Mouse (Mus musculus): Measurements from ENCODE around the gene Coa5. TPM values are rescaled to one million over a fixed set of nuclear protein-coding genes. Genes with fewer than 3 reads are reported as not detected.

Gene Coa5
- total RNA-seq (2021): 10 to 100 TPM; 44.9 to 45.1 TPM
- long read RNA-seq, experiment 1, transcript Coa5-201 (3 exons, 3,863 nt): major isoform, 47 of 54 reads
- long read RNA-seq, experiment 1, partial matches to known transcripts: 0 of 54 reads
- long read RNA-seq, experiment 1, other reads (novel, unspliced or antisense): 7 of 54 reads
- long read RNA-seq, experiment 2, transcript Coa5-201 (3 exons, 3,863 nt): major isoform, 31 of 35 reads
- long read RNA-seq, experiment 2, partial matches to known transcripts: 2 of 35 reads
- long read RNA-seq, experiment 2, other reads (novel, unspliced or antisense): 2 of 35 reads

DNA sequence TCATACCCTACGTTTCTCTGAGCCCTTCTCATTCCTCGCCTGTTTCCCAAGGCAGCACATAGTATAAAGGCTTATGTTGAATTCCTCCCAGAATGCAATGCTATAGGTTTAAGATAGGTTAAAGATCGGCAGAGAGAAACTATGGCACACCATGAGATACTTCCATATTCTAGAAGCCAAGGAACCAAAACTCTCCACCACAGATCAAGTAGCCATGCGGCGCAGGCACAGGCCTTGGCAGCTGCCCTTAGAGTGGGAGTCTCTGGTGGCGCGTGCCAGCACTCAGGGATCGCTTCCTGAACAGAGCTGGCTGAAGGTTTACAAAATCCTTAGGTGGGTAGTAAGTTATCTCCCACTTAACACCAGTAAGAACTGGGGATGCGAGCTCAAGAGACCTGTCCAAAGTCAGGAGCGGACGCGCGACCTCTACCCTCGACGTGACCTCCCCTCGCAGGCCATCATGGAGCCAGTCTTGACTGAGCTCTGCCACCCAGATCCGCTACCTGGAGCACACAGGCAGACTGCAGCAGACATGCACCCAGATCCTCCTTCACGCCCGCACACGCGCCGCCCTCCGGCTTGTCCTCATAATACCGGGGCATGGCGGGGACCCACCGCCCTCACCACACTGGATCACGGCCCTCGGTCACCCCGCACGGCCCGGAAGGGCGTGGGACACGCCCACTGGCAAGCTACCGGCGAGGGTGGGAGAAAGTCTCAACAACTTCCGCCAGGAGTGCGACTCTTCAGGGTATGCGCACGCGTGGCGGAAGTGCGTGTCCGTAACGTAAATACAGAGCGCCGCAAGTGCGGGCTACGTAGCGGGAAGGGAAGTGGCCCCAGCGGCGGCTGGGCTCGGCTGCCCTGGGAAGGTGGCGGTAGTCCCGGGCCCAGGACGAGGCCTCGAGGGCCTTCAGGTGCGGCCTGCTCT is at the start of gene Coa5, which contains the start of gene Unc50:
Gene Coa5 (minus strand): TSS at position 738 of the 931 bp plus-strand sequence.
Gene Unc50 (plus strand): TSS at position 774 of the 931 bp plus-strand sequence.
- intact Hi-C loops (cut with DNase I): no loop called here

DNA sequence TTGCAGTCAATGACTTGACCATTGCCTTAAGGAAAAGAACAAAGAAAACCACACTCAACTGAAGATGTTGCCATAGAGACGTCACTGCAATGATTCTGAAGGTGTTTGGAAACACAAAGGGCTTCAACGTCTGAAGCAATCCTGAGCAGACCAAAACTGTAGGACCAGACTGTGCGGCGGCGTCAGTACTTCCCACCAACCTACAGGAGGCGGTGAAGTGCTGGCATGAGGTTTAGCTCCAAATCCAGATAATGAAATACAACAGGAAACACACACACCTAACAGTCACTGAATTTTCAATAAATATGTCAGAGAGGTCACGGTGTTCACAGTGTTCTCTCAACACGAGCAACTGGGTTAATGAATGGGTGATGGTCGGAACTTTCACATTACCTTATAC is 49.2 kb upstream of the Coa5 start:
- intact Hi-C loops (cut with DNase I): loop anchor here (5.0 kb wide), 1 partner anchor 153 kb away; no protein-coding TSS in a partner anchor
- peak in 1 of 2 experiments; percentile 28 for DNase-seq (ENCODE audit: low spot score in 2 of 2)

More for the DNA sequence above, at the start of gene Coa5, which contains the start of gene Unc50:
- DNase-seq (ENCODE audit: low spot score in 2 of 2): peak; percentile 94

DNA sequence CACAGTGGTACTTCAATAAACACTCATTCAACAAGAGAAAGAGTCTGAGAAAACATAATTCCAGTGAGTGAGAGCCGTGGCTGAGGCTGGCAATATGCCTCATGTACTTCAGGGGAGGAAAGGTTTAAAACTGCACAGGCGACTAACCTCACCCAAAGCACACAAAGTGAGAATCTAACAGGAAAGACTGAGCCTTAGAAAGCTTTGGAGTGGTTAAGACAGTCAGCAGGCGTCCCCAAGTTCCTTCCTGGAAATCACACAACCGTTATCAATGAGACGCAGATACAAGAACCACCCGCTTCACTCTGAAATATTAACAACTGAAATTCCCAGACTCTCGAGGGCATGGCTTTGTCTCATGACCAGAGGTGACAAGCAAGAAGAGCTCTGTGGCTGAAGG is 48.5 kb upstream of the Coa5 start:
- DNase-seq (ENCODE audit: low spot score in 2 of 2): no peak
- intact Hi-C loops (cut with DNase I): loop anchor here (5.0 kb wide), 1 partner anchor 154 kb away; no protein-coding TSS in a partner anchor

DNA sequence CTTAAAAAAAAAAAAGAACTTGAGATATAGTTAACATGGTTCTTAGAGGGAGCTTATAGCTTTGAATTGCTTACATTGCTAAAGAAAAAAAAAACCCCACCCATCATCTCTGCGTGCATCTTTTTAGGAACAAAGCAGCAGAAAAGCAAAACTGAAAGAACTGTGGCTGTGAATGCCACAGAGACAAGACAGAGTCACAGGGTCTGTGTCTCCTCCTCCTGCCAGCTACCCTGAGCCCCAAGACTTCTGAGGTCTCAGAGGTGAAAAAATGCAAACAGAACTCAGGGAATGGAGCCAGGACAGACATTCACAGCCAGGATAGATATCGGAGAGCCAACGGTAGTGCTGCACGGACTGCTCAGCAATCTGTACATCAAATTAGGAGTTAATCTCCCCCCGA is 48.0 kb upstream of the Coa5 start:
- DNase-seq (ENCODE audit: low spot score in 2 of 2): no peak
- intact Hi-C loops (cut with DNase I): loop anchor here (5.0 kb wide), 1 partner anchor 154 kb away; no protein-coding TSS in a partner anchor

DNA sequence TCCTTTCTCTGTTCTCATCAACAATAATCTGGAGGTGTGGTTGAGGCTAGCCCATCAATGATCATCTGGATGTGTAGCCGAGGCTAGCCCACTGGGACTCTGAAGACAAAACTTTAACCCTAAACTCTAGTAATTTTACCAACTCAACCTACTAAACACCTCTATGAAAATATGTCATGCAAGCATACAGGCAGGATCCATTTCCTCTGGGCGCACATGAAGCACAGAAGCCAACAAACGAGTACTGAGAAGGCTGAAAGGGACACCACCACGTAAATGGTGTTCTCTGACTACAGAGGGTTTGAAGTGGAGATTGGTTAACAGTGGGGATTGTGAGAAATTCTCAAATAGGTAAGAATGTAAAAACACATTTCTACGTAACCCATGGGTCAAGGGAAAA is 47.3 kb upstream of the Coa5 start:
- intact Hi-C loops (cut with DNase I): loop anchor here (5.0 kb wide), 1 partner anchor 155 kb away; no protein-coding TSS in a partner anchor
- no peak for DNase-seq (ENCODE audit: low spot score in 2 of 2)

DNA sequence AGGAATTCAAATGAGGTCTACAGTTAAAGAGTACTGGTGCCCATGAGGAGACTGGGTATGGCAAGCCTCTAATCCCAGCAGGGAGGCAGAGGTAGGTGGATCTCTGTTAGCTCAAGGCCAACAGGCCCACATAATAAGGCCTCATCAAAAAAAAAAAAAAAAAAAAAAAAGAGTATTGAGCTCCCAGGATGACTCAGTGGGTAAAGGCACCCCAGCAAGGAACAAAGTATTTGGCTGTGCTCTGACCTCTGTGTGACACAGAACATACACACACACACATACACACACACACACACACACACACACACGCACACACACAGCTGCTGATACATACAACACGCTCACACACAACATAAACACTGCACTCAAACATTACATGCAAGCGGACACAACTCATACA is 45.4 kb upstream of the Coa5 start:
- intact Hi-C loops (cut with DNase I): loop anchor here (5.0 kb wide), 1 partner anchor 157 kb away; no protein-coding TSS in a partner anchor
- DNase-seq (ENCODE audit: low spot score in 2 of 2): no peak

DNA sequence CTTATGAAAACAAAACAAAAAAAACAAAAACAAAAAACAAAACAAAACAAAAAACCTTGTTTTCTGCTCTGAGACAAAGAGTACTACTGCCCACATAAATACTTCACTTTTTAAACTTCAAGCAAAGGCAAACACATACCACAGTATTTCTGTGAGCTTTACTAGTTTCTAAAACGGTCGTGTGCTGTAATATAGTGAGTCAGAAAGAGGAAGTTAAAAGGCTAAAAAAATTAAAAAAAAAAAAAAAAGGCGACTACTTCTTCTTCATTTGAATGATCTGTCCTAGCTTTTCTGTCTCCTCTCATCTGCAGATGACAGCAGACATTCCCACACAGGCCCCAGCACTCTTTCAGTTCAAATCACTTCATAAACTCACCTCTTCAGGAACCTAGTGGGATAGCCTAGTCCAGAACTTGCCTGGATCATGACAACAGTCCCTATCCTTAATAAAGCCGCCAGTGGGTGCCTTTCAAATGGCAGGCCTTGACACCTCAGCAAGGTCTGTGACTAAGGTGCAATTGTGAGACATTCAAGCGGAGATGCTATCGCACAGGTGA is 44.8 kb upstream of the Coa5 start:
- intact Hi-C loops (cut with DNase I): loop anchor here (5.0 kb wide), 1 partner anchor 158 kb away; no protein-coding TSS in a partner anchor
- no peak for DNase-seq (ENCODE audit: low spot score in 2 of 2)

DNA sequence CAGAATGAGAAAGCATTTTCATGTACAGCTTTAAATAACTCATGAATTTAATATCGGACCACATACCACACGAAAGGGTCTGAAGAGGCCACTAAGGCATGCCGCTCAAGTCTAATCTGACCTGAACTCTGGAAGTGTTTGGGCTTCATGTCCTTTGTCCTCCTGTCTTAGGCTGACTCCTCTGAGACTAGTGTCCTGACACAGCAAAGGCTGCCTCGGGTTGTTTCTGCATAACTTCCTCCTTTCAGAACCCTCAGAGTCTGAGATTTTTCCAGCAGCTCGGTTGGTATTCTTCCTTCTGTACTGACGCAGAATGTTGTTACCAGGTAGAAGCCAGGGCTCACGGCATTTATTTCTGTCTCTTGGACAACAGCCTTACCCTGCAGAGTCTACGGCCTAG is 44.1 kb upstream of the Coa5 start:
- intact Hi-C loops (cut with DNase I): no loop called here
- peak in 1 of 2 experiments; percentile 34 for DNase-seq (ENCODE audit: low spot score in 2 of 2)

DNA sequence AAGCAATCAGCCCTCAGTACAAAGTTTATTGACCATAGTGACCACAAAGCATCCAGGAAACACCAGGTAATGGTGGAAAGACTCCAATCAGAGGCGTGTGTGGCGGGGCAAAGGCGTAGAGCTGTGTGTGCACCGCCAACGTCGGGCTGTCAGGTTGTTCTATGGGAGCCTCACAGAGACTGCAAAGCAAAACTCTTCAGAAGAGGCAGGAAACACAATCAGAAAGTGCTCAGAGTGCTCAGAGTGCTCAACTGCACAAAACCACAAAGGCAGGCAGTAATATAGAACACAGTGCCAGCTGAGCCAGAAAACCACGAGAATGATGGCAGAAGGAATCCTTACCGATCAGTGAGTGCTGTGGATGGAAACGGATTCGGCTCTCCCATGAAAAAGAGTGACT is 43.3 kb upstream of the Coa5 start:
- no peak for DNase-seq (ENCODE audit: low spot score in 2 of 2)
- intact Hi-C loops (cut with DNase I): no loop called here

DNA sequence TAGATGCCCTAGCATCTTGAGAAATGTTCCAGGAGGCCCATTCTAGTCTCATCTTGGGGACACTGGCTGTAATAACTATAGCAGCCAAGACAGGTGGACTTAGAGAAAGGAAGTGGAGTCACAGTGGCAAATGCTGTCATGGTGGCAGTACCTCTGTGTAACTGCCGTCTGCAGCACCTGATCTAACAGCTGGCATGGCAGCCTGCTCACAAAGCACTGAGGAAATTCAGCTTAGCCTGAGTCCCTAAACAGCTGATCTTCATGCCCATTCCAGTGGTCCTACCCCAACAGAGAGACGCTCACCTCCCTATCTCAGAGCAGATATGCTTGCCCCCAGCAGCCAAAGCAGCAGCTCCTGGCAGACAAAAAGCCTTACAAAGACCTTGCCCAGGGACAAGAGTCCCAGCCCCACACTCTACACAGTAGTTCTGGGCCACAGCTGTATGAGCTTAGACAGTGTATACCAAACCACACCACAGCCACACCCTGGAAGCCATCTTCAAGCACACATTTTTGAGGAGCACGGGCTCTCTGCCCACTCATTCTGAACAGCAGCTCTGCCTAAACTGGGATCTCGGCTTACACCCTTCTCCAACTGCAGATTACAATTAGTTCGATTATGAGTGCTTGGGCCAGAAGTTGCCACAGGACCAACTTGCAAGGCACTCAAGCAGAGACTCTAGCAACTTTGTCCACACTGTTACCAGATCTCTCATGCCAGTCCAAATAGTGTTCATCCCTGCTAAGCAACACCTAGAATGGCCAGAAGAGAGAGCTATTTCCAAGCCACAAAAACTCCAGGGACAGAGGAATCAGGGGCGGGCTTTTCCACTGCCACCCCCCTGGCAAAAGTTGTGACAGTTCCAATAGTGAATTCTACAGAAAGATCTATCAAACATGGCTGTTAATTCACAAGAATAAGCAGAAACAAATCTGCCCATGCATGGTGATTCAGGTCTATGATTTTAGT is 41.6 kb upstream of the Coa5 start:
- peak in 1 of 2 experiments; percentile 25 for DNase-seq (ENCODE audit: low spot score in 2 of 2)
- intact Hi-C loops (cut with DNase I): no loop called here

DNA sequence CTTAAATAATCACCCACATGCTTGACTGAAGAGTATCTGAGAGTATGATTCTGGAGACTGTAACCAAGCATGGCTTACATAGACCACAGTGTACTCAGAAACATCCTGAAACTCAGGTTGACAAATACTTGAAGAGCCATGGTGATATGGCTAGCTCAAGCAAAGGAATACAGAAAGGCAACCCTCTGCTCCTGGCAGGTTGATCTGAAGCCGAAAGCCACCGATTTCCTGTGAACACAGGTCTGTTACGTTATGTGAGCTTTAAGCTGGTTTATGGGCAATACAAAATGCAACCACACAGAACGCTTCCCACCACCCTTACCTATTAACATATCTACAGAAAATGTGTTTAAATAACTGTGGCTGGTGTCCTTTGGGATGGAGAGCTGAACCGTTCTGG is 39.1 kb upstream of the Coa5 start:
- no peak for DNase-seq (ENCODE audit: low spot score in 2 of 2)
- intact Hi-C loops (cut with DNase I): no loop called here

DNA sequence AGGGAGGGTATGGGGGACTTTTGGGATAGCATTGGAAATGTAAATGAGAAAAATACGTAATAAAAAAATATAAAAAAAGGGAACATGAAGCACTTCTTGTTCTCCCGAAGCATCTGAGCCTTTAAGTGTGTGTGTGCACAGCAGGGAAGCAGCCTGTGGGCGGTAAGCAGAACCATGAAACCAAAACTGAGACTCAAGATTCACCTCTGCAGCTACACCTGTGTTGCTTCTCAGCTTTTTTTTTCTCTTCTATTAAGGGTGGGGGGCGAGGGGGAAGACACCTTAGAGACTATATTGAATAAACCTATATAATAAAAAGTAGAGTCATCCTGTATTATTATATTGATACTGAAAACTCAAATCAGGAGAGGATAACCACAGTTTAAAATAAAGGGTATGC is 37.9 kb upstream of the Coa5 start:
- DNase-seq (ENCODE audit: low spot score in 2 of 2): no peak

DNA sequence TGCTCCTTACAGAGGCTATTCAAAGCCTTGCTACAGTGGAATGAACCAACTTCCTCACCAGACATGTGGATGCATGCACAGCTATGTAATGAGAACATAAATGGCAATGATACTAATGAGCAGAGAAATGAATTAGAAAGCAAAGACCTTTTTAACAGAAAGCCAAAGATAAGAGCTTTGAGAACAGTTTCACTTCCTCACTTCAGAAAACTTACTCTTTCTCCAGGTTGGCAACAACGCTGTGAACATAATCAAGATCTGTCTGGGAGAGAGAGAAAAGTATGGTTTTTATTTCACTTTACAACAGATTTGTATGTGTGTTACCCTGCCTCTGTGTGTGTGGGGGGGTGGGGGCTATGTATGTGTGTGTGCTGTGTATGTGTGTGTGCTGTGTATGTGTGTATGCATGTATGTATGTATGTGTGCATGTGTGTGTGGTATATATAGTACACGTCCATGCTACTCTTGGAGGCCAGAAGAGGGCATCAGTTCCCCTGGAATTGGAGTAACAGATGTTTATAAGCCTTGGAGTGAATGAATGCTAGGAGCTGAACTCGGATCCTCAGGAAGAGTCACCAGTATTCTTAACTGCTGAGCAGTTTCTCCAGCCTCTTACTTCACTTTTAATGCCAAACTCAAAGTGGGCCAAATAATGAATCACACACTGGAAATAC is 36.6 kb upstream of the Coa5 start:
- intact Hi-C loops (cut with DNase I): no loop called here
- no peak for DNase-seq (ENCODE audit: low spot score in 2 of 2)

More for the DNA sequence above, 37.9 kb upstream of the Coa5 start:
- intact Hi-C loops (cut with DNase I): no loop called here

DNA sequence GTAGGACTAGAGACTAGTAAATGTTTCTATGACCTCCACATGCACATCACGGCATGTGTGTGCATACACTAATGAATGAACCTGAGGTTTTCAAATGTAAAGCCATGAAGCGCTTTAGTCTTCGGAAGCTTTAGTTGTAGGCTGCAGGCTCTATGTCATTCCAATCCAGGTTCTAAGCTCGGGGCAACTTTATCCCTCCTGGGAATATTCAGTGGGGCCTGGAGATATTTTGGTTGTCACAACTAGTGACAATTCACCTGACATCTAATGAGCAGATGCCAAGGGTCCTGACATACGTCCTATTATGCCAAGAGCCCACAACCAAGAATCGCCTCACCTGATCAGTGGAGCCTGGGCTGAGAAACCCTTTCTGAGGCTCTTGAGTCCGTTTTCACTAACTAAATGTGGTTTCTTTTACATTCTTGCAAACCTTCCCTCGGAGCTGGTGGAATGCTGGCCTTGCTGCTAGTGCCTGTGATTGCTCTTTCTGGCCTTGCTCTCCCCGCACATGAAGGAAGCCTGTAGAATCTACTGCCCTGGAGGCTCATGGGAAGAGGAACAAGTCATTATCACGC is 35.1 kb upstream of the Coa5 start:
- intact Hi-C loops (cut with DNase I): no loop called here

DNA sequence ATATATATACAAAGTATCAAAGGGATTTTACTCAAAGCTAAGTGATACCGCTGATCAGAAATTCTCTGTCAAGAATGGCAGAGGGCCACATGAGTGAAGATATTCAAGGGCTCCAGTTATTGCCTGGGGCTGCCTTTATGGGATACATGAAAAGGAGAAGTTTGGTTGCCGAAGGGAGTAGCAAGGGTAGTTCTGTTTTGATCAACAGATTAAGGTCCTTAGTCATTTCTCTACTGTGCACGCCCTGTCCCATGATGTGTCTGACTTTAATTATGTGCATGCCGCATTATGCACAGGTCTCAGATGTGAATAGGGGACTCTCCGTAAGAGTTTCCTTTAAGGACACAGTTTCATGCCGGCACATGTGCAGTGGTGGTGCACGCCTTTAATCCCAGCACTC is 27.6 kb upstream of the Coa5 start:
- no peak for DNase-seq (ENCODE audit: low spot score in 2 of 2)
- intact Hi-C loops (cut with DNase I): no loop called here

More for the DNA sequence above, 35.1 kb upstream of the Coa5 start:
- DNase-seq (ENCODE audit: low spot score in 2 of 2): no peak

DNA sequence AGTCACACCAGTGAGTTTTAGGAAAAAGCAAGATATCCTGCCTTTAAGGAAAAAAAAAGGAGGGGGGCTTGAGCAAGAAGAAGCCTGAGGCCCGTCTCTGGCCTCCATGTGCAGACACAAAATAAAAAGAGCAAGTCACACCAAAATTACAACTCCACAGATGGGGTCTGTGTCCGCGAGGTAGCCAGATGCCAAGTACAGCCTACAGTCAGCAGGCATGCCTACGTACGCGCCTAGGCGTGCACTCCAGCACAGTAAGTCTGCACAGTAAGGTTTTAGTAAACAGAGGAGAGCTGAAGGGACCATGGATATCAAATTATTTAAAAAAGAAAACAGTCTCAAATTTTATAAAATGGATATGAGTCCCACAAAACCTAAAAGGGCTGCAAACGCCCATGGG is 21.4 kb upstream of the Coa5 start:
- intact Hi-C loops (cut with DNase I): no loop called here
- peak in 1 of 2 experiments; percentile 29 for DNase-seq (ENCODE audit: low spot score in 2 of 2)

DNA sequence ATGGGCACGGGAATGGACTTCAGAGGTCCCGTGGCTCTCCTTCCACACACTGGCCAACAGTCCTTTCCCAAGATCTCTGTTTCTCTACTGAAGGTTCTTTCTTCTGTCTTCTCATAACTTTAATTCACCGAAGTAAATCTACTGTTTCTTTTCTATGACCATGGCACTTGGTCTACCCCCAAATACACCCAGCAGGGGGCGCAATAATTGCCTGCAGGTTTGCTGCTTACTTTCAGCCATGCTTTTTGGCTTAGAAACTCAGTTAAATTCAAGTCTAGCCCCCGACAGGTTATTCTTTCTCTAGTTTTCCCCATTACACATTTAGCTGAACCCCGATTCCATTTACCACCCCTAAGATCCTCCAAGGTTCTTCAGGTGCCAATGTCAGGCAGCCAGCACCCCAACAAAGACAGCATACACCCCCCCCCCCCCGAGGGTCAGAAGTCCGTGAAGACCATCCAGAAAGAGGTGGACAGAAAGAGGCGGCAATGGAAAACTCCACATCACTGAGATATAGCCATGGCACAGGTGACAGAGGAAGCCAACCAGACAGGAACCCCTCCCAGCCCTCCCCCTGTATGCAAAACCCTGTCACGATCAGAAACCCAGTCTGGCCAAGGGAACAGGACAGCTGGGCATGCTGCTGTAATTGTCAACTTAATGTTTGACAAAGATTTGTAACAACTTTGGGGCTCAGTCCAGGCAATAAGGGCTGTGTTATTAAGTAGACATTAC is 18.6 kb upstream of the Coa5 start:
- peak; percentile 51 to 64 for DNase-seq (ENCODE audit: low spot score in 2 of 2)
- intact Hi-C loops (cut with DNase I): loop anchor here (5.0 kb wide), 1 partner anchor 189 kb away; no protein-coding TSS in a partner anchor
